Mouse (Mus musculus): Measurements from ENCODE around the gene Epb41.

Epb41 gene

DNA sequence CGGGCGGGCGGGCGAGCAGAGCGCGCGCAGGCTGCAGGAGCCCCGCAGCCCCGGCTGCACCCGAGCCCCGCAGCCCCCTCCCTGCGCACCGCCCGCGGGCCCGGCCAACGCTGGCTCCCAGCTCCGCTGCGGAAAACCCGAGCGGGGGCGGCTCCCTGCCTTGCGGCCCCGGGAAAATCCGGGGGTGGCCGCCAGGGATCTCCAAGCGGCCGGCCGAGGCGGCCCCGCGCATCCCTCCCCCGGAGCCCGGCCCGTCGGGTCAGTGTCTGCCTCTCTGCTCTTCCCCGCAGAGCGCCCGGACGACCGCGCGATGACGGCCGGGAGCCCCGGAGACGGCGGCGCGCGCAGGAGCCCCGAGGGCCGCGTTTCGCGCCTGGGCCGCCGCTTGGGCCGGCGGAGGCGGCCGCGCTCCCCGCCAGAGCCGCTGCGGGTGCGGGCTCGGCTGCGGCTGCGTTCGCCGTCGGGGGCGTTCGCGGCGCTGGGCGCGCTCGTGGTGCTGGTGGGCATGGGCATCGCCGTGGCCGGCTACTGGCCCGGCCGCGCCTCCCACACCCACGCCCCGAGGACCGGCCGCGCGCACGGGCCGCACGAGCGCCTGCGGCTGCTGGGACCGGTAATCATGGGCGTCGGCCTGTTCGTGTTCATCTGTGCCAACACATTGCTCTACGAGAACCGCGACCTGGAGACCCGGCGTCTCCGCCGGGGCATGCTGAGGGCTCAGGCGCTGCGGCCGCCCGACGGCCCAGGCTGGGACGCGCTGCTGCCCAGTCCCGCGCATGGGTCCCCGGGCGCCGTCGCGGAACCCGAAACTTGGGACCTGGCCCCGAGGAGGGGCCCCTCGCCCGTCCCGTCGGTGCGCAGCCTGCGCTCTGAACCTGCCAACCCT is 153.4 kb downstream of the Epb41 start, which contains the start of gene Tmem200b:
TSS of gene Tmem200b (plus strand) at position 311 of the 886 bp plus-strand sequence.
- in situ Hi-C loops (cut with MseI, MboI): no loop called here

DNA sequence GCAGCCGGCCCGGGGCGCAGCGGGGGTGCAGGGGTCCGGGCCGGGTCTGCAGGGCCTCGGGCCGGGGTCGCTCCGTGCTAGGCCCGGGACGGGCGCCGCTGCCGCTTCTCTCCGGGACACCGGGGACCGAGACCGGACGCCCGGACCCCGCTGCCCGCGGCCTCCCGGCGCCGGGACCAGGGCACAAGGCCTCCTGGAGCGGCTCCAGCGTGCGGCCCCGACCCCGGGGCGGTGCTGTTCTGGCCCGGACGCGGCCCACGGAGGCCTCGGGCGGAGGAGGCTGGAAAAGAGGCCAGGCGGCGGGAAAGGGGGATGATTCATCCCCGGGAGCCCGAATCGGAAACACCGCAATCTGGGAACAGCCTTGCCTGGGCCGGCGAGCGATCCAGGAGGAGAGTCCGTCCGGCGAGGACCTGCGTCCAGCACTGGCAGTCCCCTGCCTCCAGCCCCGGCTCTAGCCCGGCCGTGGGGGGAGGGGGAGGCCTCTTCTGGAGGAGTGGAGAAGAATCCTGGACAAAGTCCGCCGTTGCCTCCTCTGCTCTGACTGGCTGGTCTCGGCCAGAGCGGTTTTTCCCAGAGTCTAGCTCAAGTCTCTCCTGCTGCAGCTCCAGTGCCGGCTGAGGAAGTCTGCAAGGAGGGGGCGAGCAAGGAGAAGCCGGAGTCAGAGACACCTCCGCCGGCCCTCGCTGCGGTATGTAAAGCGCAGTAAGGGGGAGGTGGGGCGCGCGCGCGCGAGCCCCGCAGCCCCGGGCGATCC is 154.3 kb downstream of the Epb41 start:
- in situ Hi-C loops (cut with MseI, MboI): no loop called here

DNA sequence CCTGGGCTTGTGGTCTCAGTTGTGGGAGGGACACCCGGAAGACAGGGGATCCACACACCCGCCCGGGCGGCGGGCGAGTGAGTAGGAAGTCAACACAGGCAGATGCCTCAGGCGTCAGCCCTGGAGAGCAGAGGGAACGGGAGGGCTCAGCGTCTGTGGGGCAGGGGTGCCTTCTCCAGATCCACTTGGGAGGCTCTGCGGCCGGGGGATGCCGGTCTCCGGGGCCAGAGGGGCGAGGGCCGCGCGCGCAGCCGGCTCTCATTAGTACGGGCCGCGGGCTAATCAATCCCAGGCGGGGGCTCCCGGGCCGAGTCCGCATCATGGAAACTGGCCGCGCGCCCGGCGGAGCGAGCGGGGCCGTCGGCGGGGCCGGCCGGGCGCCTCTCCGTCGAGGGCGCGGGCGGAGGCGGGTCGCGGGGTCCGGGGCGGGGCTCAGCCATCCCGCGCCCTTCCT is 155.0 kb downstream of the Epb41 start:
- in situ Hi-C loops (cut with MseI, MboI): no loop called here

DNA sequence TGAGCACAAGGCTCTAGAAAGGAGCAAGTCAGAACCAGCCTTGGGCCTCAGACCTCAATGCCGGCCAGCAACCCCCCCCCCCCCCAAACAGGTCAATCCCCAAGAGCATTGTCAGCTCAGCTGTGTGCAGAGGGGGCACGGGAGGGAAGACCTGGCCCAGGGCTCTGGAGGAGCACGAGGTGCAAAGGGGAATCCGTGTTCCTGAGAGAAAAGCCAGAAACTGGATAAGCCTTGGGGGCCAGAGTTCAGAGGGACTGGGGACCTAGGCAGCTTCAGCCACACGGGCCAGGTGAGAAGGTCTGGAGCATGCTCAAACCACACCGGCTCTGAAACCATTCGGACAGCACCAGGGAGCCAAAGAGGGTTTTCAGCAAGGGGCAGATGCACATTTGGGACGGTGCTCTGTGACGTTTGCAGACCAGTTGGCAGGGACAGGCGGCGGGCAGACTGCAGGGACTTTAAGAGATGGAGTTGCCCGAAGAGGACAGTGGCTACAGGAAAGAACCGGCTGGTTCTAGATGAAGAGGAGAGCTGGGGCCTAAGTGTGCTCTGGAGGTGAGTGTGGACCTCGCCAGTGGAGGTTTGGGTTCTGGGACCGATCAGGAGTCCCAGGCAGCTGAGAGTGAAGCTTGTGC is 155.5 kb downstream of the Epb41 start:
- in situ Hi-C loops (cut with MseI, MboI): no loop called here

DNA sequence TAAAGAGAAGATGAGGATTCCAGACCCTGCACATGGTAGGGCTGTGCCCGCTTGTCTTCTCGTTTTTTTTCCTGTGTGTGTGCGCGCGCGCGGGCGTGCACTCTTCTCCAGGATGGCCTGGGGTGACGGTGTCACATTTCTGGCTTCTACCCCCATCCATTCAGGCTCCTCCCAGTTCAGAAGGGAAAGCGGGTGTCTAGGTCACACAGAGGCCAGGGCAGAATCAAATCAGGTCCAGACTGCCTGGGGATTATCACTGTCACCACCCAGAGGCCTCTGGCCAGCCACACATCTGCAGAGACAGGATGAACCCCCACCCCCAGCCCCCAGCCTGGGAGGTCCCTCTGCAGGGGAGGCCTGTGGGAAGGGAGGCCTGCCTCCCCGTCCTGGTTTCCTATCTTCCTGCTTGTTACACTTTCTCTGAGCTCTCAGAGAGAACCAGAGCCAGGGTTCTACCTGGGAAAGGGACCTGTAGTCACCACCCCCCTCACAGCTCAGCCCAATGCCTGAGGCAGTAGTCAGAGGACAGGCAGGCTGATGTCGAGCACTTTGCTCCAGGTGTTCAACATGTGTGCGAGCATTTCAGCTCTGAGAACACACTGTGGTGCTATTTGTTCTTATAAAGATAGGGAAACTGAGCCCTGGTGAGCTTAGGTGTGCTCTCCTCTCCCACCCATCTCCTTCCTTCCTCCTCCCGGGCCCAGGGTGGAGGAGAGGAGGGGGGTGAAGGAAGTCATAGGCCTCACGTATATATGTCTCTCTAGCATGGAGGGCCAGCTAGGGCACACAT is 156.2 kb downstream of the Epb41 start:
- in situ Hi-C loops (cut with MseI, MboI): no loop called here

DNA sequence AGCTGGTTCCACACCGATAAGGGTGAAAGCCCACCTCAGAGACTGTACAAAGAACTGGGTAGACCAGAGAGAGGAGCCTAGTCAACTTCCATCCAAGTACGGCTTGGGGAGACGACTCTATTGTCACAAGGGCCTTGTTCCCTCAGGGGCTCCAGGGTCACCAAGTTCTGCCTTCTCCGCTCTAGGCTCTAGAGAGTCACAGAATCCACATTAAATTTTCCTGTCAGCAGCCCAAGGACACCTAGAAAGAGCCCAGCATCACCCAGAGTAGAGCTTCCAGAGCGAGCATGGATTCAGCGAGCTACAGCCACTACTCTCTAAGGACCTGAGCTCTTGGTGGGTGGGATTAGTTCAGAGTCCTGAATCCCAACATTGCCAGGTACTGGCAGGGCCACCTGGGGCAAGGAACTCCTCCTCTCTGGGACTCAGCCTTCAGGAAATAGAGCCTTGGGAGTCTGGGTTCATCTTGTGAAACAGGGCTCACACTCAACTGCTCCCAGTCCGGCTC is 157.0 kb downstream of the Epb41 start:
- in situ Hi-C loops (cut with MseI, MboI): no loop called here

DNA sequence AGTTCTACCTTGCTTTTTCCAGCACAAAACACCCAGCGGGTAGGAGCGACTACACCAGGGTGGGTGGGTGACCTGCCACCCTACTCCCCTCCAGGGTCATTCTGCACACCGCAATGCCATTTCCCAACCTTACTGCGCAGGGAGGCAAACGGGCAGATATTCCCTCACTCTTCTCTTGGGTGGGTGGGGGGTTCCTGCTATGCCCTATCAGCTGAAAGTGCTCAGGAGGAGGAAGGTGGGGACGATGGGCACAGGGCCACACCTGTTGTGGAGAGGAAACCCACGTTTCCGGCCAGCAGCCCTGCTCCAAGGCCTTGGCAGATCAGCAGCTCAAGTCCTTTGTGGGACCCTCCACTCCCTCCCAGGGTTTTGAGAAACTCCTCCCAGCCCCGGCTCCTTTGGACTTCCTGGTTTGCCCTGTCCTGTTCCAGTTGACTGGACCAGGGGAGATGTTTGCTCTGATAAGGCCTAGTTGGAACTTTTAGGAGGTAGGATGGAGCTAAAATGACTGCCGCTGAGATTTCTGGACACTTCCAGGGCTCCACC is 158.0 kb downstream of the Epb41 start:
- in situ Hi-C loops (cut with MseI, MboI): no loop called here

DNA sequence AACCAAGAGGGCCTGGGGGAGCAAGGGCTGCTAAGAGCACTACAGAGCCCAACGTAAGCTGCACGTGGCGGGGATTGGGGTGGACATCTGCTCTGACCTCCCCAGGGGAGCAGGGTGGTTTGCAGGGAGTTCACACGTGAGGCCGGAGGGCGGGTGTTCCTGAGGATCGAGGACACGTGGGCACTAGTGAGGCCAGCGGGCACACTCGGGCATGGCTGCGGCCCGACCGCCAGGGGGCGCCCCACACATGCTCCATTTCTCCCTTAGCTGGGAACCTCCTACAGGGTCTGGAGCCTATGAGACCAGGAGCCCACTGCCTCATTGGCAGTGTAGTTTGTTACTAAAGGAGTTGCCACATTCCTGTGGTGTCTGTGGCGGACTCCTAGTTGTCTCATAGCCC is 158.7 kb downstream of the Epb41 start:
- in situ Hi-C loops (cut with MseI, MboI): no loop called here

DNA sequence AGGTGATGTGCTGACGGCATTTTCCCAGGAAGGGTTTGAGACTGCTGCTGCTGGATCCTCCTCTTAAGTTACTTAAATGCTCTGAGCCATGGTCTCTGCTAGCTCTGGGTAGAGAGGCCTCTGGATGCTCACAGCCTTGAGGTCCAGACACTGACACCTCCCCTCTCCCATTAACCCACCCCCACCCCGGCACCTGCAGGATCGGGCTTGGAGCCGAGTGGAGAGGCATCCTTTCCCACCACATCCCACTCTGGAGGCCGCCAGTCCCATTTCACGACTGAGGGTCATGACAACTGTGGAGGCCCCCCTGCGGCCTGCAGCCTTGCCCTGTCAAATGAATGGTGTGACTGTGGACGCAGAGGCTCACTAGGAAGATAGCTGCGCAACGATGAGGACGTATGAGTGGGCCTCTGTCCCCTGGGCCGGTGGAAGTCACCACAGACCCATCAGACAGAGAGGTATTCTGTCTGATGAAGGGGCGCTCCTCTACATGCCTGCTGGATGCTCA is 159.2 kb downstream of the Epb41 start:
- in situ Hi-C loops (cut with MseI, MboI): no loop called here

DNA sequence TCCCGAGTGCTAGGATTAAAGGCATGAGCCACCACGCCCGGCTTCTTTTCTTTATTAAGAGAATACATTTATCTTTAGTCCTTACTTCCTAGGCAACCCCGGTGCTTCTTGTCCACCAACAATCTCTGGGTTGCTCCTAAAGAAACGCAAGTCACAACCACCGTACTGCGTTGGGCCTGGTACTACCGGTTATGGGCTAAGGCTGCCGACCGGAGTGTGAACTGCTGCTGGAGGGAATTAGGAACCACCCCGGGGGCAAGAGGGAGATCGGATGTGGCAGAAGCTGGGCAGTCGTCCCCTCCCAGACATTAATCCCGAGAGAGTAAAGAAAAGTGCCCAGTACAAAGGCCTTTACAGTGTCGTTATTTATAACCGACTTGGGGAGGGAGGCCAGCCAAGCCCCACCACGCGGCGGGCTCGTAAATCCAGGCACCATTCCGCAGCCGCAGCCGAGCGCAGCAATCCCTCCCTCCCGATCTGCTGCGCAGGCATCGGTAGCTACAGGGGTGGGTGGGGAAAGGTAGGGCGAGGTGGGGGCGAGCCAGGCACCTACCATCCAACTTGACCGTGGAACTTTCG is 160.1 kb downstream of the Epb41 start:
- in situ Hi-C loops (cut with MseI, MboI): no loop called here

DNA sequence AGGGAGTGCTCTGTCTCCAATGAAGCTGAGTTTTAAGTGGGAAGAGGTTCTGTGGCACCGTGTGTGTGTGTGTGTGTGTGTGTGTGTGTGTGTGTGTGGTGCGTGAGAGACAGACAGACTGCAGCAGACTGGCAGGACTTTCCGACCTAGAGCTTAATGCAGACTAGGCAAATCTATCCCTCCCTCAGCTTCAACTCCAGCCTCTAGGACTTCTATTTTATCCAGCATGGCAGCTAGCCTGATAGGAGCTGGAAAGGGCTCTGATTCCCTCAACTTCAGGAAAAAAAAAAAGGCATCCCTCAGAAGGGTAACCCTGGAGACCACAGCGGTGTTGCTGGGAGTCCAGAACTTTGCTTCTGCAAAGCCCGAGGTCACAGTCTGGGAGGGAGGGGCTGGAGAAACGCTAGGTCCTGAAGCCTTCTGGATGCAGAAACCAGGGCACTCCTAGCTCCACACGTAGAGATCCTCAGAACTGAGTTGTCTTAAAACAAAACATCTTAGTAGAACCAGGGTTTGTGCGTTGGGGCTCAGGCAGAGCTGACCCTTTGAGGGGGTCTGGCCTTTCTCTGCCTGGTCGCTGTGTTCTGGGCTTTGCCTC is 161.0 kb downstream of the Epb41 start:
- in situ Hi-C loops (cut with MseI, MboI): no loop called here

DNA sequence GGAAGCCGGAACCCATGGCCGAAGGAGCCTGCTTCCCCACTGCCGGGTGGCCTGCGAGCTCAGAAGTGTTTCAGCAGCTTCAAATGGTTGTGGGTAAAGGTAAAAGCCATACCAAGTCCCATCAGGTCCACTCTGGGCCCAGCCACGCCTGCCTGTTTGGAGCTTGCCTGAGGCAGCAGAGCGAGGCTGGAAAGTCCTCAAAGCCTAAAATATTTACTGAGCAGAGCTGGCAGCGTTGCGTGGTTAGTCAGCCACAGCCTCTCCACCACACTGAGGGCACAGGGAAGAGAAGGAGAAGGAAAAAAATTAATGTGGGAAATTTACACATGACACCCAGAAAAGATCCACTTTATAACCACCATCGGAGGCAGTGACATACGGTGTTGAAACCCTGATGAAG is 161.6 kb downstream of the Epb41 start:
- in situ Hi-C loops (cut with MseI, MboI): no loop called here

DNA sequence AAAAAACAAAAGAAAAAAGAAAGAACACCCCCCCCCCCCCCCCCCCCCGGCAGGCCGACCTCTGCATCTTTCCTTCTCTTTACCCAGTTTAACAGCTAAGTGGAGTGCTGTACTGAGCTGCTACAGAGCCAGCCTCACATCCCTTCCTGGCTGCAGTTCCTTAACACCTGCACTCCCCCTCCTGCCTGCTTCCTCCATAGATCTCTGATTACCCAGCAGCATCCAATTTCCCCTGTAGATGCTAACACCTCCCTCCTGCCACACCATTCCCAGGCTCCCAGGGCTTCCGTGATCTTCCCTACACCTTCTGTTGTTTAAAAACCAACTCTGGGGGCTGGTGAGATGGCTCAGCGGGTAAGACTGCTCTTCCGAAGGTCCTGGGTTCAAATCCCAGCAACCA is 163.6 kb downstream of the Epb41 start:
- in situ Hi-C loops (cut with MseI, MboI): no loop called here

DNA sequence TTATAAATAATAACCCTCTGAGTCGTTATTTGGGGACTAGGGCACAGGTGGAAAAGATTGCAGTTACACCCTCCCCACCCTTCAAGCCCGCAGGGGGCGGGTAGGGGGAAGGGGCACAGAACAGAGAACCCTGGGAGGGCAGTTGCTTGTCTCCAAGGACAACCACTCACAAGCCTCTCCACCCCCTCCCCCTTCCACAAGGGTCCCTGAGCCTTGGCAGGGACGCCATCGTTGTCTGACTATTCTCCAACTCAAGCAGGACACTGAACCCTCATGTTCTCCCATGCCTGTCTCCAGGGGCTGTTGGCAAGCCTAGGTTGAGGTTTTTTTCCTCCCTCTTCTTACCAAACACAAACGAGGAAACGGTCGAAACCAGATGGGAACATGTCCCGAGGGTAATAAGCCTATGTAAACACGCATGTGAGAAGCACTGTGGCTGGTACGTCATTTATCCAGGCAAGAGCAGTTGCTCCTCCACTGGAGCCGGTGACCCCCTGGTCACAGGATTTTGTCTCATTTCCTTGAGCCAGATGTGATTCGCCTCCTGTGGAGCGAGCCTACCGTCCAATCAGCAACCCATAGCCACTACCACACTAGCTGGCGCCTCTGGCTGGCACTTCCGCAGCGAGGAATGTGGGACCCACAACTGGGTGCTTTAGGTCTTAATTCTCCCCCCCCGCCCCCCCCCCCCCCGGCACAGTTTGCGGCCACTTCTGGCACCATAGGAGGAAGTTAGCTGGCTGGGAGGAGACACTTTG is 164.7 kb downstream of the Epb41 start:
- in situ Hi-C loops (cut with MseI, MboI): no loop called here

DNA sequence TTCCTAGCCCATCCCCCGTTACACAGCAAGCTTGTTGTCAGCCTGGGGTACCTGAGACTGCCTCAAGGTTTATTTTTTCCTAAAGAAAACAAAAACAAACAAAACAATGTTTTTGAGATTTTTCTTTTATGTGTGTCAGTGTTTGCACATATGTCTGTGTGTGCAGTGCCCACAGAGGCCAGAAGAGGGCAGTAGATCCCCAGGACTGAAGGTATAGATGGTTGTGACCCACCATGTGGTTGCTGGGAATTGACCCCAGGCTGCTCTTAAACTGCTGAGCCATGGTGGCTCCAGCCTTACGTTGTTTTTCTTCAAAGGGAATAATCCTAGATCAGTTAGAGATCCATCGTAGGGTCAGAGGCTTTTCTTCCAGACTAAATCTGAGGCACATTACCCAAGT is 167.2 kb downstream of the Epb41 start:
- in situ Hi-C loops (cut with MseI, MboI): no loop called here

DNA sequence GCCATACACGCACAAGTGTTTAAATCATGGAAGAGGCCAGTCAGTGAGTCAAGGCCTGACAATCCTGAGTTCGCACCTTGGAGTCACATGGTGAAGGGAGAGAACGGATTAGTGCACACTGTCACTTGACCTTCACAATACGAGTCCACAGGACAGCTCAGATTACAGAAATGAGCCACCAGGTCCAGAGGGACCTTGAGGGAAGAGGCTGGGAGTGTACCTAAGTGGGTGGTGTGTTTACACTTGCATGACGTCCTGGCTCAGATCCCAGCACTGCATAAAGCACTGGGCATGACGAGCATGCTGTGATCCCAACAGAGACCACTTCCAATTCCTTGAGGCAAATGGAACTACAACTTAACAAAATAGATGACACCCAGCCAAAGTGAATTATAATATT is 168.7 kb downstream of the Epb41 start:
- in situ Hi-C loops (cut with MseI, MboI): no loop called here

DNA sequence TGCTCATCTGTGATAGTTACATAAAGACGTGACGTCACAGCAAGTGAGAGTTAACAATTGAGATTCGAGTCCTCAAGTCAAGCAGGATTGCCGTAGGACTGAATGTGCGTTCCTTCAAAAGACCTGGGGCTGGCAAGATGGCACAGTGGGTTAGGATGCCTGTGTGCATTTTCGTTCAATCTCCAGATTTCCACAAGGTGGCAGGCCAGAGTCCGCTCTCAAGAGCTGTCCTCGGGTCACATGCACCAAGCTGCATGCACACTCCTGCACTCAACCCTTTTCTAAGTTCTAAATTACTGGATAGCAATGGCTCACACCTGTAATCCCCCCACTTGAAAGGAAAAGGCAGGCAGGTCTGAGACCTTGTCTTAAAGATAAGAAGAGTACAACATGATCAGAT is 170.6 kb downstream of the Epb41 start:
- in situ Hi-C loops (cut with MseI, MboI): no loop called here

DNA sequence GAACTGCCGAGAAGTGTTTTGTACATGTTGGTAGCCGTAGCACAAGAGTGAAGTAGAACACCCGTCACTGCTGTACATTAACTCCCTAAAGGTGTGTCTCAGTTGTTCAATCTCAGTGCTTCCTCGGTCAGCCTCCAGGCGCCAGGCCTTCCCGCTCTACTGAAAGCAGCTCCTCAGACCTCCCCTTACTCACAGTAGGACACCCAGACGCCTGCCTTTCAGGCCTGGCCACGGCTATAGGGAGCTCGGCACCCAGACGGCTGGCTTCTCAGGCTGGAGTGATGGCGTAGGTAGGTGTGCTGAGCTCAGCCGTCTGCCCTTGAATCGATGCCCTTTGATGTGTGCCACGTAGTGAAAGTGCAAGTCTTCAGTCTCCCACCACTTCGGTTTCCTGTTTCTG is 174.0 kb downstream of the Epb41 start:
- in situ Hi-C loops (cut with MseI, MboI): no loop called here

DNA sequence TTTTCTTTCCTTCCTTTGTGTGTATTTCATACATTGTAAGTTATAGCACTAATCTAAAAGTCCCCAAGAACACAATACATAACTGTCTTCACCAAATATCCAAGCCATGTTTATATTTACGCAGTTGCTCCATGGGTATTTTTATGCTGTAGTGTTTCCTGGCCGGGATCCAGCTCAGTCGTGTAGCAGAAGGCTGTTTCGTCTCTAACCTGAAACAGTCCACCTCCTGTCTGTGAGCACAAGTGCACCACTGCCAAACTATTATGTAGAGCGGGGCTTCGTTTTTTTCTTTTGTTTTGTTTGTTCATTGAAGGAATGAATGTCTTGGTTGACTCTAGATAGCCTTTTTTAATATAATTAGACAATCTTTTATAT is 176.0 kb downstream of the Epb41 start:
- in situ Hi-C loops (cut with MseI, MboI): no loop called here

All from mouse trophoblast stem cell (cell line).